Mouse (Mus musculus): ENCODE measurements around the gene Fgfr2. TPM values are rescaled to one million over a fixed set of nuclear protein-coding genes. Genes with fewer than 3 reads are reported as not detected.
A peak's percentile ranks its signal among the peaks of the same experiment; 100 is the strongest.

Fgfr2 gene
- total RNA-seq, 1 experiment = 37.5 TPM

DNA sequence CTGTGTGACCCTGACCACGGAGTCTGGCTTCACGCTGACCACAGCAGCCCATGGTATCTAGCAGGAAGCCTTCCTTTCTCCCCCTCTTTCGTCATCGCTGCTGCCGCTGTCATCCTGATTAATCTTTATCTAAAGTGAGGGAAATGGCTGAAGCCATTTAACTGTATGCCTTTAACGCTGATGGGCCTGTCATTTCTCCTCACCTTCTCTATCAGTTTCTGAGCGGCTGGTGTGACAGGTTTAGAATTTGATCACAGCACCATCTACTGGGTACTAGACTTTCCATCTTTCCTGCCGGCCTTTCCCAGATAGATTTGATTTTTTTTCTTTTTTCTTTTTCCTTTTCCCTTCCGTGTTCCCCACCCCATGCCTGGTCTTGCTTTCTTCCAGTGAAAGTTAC lies 1376.4 kb downstream of the Fgfr2 start:
- no peak for DNase-seq (ENCODE audit: low read depth, low spot score)
- Histone ChIP-seq H3K27ac (ENCODE audit: insufficient read depth, low read depth, low read length, poor library complexity, severe bottlenecking) (no peak overlapping the region), H3K4me1 (ENCODE audit: control insufficient read depth in 2 of 2, insufficient read depth in 2 of 2, low read length in 2 of 2, poor library complexity in 1 of 2) (no peaks in the 10 kb centered on the region), H3K36me3 (ENCODE audit: control insufficient read depth, insufficient read depth, low read length, poor library complexity, severe bottlenecking) (no peaks in the 10 kb centered on the region), H3K4me3 (ENCODE audit: insufficient read depth in 1 of 2, low read depth in 1 of 2, low read length in 2 of 2, poor library complexity in 1 of 2, severe bottlenecking in 1 of 2) (no peak overlapping the region), H3K9me3 (ENCODE audit: control insufficient read depth, insufficient read depth, low read depth, low read length) (no peaks in the 10 kb centered on the region), H3K9ac (ENCODE audit: insufficient read depth, low read depth, low read length, poor library complexity, severe bottlenecking) (no peak overlapping the region)
- in situ Hi-C loops (cut with MboI; ENCODE audit: low sequenced_read_pairs in 2 of 2, unreplicated experiment in 2 of 2) = no loop called here
- TF ChIP-seq HCFC1 (IDR thresholded peaks at IDR 0.05; ENCODE audit: borderline replicate concordance, insufficient read depth, low read length) = no peak
- TF ChIP-seq ZC3H11A (IDR thresholded peaks at IDR 0.05; ENCODE audit: borderline replicate concordance, low read depth, low read length) = 0 out of 2 replicates have a peak, but pooled peaks have one; percentile 4

- no peak for DNase-seq (ENCODE audit: low read depth, low spot score)
- TF ChIP-seq ZNF384 (IDR thresholded peaks at IDR 0.05; ENCODE audit: low read depth, low read length) (no peak), MAFK (IDR thresholded peaks at IDR 0.05; ENCODE audit: insufficient read depth, low read depth, low read length) (no peak), CHD2 (IDR thresholded peaks at IDR 0.05; ENCODE audit: low read depth, low read length) (no peak), ZC3H11A (IDR thresholded peaks at IDR 0.05; ENCODE audit: borderline replicate concordance, low read depth, low read length) (no peak)
- Histone ChIP-seq H3K36me3 (ENCODE audit: control insufficient read depth, insufficient read depth, low read length, poor library complexity, severe bottlenecking) (no peaks in the 10 kb centered on the region), H3K9me3 (ENCODE audit: control insufficient read depth, insufficient read depth, low read depth, low read length) (no peaks in the 10 kb centered on the region), H3K27ac (ENCODE audit: insufficient read depth, low read depth, low read length, poor library complexity, severe bottlenecking) (no peak overlapping the region), H3K4me1 (ENCODE audit: control insufficient read depth in 2 of 2, insufficient read depth in 2 of 2, low read length in 2 of 2, poor library complexity in 1 of 2) (no peaks in the 10 kb centered on the region), H3K9ac (ENCODE audit: insufficient read depth, low read depth, low read length, poor library complexity, severe bottlenecking) (no peak overlapping the region), H3K4me3 (ENCODE audit: insufficient read depth in 1 of 2, low read depth in 1 of 2, low read length in 2 of 2, poor library complexity in 1 of 2, severe bottlenecking in 1 of 2) (no peak overlapping the region)
- in situ Hi-C loops (cut with MboI; ENCODE audit: low sequenced_read_pairs in 2 of 2, unreplicated experiment in 2 of 2) = no loop called here
These were observed 1380.0 kb downstream of the Fgfr2 start for GRCm38 (mm10) chr7:131743193-131743592.

GRCm38 (mm10) chr7:131722783-131723575 lies 1400.2 kb downstream of the Fgfr2 start:
- no peak for DNase-seq (ENCODE audit: low read depth, low spot score)
- in situ Hi-C loops (cut with MboI; ENCODE audit: low sequenced_read_pairs in 2 of 2, unreplicated experiment in 2 of 2) = no loop called here
- Histone ChIP-seq H3K9ac (ENCODE audit: insufficient read depth, low read depth, low read length, poor library complexity, severe bottlenecking) (no peak overlapping the region), H3K36me3 (ENCODE audit: control insufficient read depth, insufficient read depth, low read length, poor library complexity, severe bottlenecking) (no peaks in the 10 kb centered on the region), H3K4me1 (ENCODE audit: control insufficient read depth in 2 of 2, insufficient read depth in 2 of 2, low read length in 2 of 2, poor library complexity in 1 of 2) (peaks cover 0 to 4% of the 10 kb centered on the region in 2 experiments; a peak in 2 of 4 replicates), H3K4me3 (ENCODE audit: insufficient read depth in 1 of 2, low read depth in 1 of 2, low read length in 2 of 2, poor library complexity in 1 of 2, severe bottlenecking in 1 of 2) (no peak overlapping the region), H3K9me3 (ENCODE audit: control insufficient read depth, insufficient read depth, low read depth, low read length) (no peaks in the 10 kb centered on the region), H3K27ac (ENCODE audit: insufficient read depth, low read depth, low read length, poor library complexity, severe bottlenecking) (no peak overlapping the region)
- no peak for TF ChIP-seq HCFC1 (IDR thresholded peaks at IDR 0.05; ENCODE audit: borderline replicate concordance, insufficient read depth, low read length)
- no peak for TF ChIP-seq ZNF384 (IDR thresholded peaks at IDR 0.05; ENCODE audit: low read depth, low read length)
- no peak for TF ChIP-seq MAFK (IDR thresholded peaks at IDR 0.05; ENCODE audit: insufficient read depth, low read depth, low read length)
- no peak for TF ChIP-seq ZC3H11A (IDR thresholded peaks at IDR 0.05; ENCODE audit: borderline replicate concordance, low read depth, low read length)
- no peak for TF ChIP-seq CHD2 (IDR thresholded peaks at IDR 0.05; ENCODE audit: low read depth, low read length)

DNA sequence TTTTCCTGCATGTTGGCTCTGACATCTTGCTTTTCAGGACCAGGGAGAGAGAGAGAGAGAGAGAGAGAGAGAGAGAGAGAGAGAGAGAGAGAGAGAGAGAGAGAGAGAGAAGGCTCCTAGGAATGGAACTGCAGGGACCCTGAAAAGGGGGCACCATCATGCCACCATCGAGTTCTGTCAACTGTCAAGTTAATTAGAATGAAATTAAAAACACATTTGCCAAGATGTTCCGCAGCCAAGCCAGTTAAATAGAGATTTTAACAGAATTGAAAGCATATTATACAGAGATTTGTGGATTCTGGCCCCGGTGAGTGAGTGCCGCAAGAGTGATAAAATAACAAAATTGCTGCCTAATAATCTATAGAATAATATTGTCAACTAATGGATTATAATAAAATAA lies 1400.8 kb downstream of the Fgfr2 start:
- Histone ChIP-seq H3K4me1 (ENCODE audit: control insufficient read depth in 2 of 2, insufficient read depth in 2 of 2, low read length in 2 of 2, poor library complexity in 1 of 2) (peaks cover 0 to 2% of the 10 kb centered on the region in 2 experiments; a peak in 1 of 4 replicates), H3K9me3 (ENCODE audit: control insufficient read depth, insufficient read depth, low read depth, low read length) (no peaks in the 10 kb centered on the region), H3K27ac (ENCODE audit: insufficient read depth, low read depth, low read length, poor library complexity, severe bottlenecking) (no peak overlapping the region), H3K36me3 (ENCODE audit: control insufficient read depth, insufficient read depth, low read length, poor library complexity, severe bottlenecking) (no peaks in the 10 kb centered on the region), H3K4me3 (ENCODE audit: insufficient read depth in 1 of 2, low read depth in 1 of 2, low read length in 2 of 2, poor library complexity in 1 of 2, severe bottlenecking in 1 of 2) (no peak overlapping the region), H3K9ac (ENCODE audit: insufficient read depth, low read depth, low read length, poor library complexity, severe bottlenecking) (no peak overlapping the region)
- TF ChIP-seq ZNF384 (IDR thresholded peaks at IDR 0.05; ENCODE audit: low read depth, low read length) = no peak
- in situ Hi-C loops (cut with MboI; ENCODE audit: low sequenced_read_pairs in 2 of 2, unreplicated experiment in 2 of 2) = no loop called here
- DNase-seq (ENCODE audit: low read depth, low spot score) = no peak

- Histone ChIP-seq H3K4me3 (ENCODE audit: insufficient read depth in 1 of 2, low read depth in 1 of 2, low read length in 2 of 2, poor library complexity in 1 of 2, severe bottlenecking in 1 of 2) (no peak overlapping the region), H3K27ac (ENCODE audit: insufficient read depth, low read depth, low read length, poor library complexity, severe bottlenecking) (no peak overlapping the region), H3K36me3 (ENCODE audit: control insufficient read depth, insufficient read depth, low read length, poor library complexity, severe bottlenecking) (no peaks in the 10 kb centered on the region), H3K9ac (ENCODE audit: insufficient read depth, low read depth, low read length, poor library complexity, severe bottlenecking) (no peak overlapping the region), H3K4me1 (ENCODE audit: control insufficient read depth in 2 of 2, insufficient read depth in 2 of 2, low read length in 2 of 2, poor library complexity in 1 of 2) (peaks cover 0 to 4% of the 10 kb centered on the region in 2 experiments; a peak in 1 of 4 replicates), H3K9me3 (ENCODE audit: control insufficient read depth, insufficient read depth, low read depth, low read length) (no peaks in the 10 kb centered on the region)
- DNase-seq (ENCODE audit: low read depth, low spot score) = no peak
- TF ChIP-seq ZNF384 (IDR thresholded peaks at IDR 0.05; ENCODE audit: low read depth, low read length) (no peak), ZC3H11A (IDR thresholded peaks at IDR 0.05; ENCODE audit: borderline replicate concordance, low read depth, low read length) (no peak), CHD2 (IDR thresholded peaks at IDR 0.05; ENCODE audit: low read depth, low read length) (no peak), MAFK (IDR thresholded peaks at IDR 0.05; ENCODE audit: insufficient read depth, low read depth, low read length) (no peak), HCFC1 (IDR thresholded peaks at IDR 0.05; ENCODE audit: borderline replicate concordance, insufficient read depth, low read length) (no peak)
- in situ Hi-C loops (cut with MboI; ENCODE audit: low sequenced_read_pairs in 2 of 2, unreplicated experiment in 2 of 2) = no loop called here
These were observed 1404.9 kb downstream of the Fgfr2 start for GRCm38 (mm10) chr7:131718280-131718679.
